Mouse (Mus musculus) thymus, postnatal 4 days (tissue): ENCODE results near the gene Tspyl3.

Experiments used
- DNase-seq: peaks from one replicate; pipeline ENCODE4 v3.0.0; 2021

Tspyl3 gene

DNA sequence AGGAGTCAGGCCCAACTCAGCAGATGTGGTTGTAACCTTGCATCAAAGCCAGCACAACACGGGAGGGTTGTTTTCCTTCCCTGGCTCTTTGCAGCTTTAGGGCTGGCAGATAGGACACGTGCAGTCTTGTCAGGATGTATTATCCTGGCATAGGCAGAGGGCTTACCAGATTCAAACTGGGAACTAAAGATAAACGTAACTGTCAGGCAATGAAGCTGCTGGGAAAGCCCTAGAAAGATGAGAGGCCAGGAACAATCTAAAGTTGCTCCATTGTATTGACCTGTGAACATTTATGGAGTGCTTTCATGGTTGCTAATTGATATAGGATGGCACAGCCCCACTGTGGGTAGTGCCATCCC, 333 bp upstream of the Tspyl3 start:
- DNase-seq, result no peak

DNA sequence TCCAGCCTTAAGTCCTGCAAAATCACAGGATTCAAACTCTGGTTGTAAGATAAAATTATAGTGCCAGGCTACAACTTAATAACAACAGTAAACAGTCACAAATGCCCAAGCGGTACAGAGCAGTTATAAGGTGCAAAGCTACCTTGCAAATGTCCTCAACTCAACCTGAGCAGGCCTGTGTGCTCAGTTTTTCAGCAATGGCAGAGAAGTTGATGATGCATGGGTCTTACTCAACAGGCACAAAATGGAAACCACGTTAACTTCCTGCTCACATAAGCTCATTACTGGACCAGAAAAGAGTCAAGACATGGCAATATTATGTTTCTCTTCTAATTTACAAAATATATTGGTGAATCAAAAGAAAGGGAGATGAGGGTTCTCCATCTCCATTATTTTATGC, 2.7 kb downstream of the Tspyl3 start:
- DNase-seq, result no peak

DNA sequence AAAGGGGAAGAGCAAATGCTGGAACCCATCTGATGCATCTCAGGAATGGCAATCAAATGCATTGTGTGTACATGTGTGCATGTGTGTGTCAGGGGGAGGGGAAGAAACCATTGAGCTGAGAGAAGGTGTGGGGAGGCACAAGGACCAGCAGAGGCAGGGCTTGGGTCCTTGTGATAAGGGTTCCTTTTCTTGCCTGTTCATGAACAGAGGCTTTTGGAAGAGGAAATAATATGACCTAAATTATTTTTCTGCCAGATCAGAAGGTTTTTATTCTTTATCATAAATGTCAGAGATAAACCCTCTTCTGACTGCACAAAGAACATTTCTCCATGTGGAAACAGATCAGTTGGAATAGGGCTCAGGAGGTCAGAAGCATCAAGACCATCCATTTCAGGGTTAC, 3.1 kb downstream of the Tspyl3 start:
- DNase-seq, result no peak

DNA sequence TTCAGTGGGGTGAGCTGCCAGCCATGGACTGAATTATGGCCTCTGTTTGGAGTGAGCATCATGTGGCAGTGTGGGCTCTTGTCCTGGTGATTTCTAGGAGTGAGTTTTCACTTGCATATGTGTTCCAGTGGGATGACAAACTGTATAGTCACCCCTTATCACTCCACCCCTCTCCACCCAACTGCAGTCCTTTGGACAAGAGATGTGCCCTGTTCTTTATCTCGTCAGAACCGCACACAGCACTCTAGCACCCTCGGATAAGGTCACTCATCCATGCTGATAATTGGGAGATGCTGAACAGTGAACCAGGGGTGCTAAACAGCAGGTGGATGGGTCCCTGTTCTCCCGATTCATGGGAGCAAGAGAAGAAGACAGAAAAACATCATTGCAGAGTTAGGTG, 3.6 kb downstream of the Tspyl3 start:
- no peak for DNase-seq

DNA sequence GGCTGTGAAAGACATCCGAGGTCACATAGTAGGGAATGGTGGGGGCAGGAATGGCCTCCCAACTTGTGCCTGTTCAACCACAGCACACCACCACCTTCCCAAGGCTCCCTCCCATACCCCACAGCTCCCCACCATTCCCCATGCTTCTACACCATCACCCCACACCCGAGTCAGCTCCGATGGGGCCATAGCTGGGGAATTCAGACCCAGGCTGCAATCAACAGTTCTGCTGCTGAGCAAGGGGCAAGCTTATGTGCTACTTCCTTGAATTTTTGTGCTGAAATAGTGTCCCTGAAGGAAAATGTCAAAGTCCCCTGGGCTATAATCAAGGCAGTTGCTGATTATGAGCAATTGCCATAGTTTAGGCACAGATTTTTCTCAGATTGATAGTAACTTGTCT, 6.7 kb downstream of the Tspyl3 start:
- DNase-seq, result no peak

DNA sequence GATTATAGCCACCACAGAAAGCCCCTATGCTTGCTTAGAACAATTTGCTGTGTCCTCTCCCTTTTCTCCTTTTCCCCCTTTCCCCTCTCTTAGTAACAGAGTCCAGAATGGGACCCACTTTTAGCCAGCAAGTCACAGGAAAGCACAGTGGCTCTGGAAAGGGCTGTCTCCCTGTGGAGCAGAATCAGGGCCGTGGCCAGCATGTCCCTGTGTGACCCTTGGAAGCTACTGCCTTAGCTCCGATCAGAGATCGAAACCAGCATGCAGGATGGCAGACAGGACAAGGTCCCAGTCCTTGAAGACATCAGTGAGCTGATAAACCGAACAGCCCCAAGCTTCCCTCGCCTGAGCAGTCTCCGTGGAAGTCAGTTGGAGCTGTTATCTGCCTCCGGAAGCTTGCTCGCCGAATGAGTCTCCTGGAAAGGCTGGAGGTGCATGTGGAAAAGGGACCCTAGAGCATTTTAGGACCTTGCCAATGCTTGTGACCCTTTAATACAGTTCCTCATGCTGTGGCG, 7.4 kb downstream of the Tspyl3 start:
- no peak for DNase-seq

DNA sequence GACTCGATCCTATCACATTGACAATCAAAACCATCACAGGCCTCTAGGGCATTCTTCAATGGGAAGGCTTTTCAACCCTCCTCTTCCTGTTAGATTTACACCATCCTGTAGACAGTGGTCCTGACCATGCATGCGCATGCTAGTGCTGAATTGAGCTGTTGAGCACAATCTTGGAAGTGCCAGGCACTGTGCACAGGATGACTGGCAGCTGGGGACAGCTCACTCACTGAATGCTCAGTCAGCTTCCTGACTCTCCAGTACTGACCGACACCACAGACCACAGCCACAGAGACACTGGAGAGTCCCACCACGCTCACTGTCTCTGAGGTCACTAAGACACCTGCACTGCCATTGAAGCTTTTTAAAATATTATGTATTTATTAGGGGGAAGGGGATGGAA, 9.8 kb downstream of the Tspyl3 start:
- no peak for DNase-seq

DNA sequence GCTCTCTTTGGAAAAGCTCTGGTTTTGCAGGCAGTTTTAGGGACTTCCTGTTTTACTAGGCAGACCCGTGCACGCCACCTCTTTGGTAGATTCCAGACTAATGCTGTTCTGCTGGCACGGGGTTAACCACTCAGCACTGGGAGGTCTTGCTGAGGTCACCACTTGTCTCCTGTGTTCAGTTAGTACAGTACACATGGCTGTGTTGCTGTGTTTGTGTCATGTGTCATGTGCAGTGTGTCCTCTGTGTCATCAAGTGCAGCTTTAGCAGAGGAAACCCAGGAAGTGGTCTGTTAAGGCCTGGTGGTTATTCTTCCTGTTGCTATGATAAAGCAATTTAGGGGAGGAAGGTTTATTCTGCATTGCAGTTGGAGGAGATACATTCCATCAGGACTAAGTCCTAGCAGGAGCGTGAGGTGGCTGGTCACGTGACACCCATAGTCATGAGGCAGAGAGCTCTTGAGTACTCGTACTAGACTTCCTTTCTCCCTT, 10.4 kb downstream of the Tspyl3 start:
- peak; percentile 50 for DNase-seq

DNA sequence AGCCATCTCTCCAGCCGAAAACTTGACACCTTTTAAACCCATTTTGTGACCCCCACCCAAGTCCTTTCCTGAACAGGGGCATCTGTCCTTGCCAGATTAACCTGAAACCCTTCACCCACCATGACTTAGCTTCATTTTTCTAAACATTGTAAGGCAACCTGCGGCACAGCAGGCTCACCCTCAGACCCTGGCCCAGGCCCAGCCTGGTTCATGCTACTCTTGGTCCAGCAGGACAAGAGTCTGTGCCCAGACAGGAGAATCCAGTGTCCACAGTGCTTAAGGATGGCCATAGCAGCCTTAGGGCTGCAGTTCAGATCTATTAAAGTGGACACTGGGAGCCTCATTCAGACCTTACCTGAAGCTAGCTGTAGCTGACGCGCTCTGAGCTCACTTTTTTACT, 11.9 kb downstream of the Tspyl3 start:
- no peak for DNase-seq

DNA sequence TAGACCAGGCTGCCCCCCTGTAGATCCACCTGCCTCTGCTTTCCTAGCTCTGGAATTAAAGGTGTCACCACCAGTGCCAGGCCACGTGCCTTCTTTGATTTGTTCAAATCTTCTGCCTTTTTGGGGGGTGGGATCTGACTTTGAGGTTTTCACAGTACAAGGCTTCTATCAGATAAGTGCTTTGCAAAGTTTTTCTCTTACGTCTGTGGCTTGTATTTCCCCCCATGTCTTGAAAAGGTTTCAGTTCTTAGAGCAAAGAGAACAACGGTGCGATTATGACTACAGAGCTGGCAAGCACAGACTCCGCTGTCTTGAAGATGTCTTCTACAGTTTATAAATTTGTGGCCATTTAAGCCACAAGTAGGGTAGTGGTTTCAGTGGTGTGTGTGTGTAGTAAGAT, 13.8 kb downstream of the Tspyl3 start:
- no peak for DNase-seq

DNA sequence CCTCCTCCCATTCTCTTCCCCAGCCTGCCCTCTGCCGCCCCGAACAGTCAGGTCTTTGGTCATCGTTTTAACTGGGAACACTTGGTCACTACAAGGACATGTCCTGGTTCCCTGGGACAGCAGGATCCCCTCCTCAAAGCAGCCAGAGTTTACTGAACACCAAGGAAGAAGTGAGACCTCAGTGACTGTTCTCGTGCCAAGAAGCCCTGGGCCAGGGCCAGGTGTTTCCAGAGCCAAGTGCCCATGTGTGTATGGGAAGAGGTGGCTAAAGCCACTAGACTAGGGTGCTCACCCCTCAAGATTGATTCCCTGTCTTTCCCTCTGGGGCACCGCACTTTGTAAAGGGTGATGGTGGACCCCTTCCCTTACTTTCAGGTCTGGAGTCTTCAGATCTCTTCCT, 16.0 kb downstream of the Tspyl3 start:
- DNase-seq, result no peak

DNA sequence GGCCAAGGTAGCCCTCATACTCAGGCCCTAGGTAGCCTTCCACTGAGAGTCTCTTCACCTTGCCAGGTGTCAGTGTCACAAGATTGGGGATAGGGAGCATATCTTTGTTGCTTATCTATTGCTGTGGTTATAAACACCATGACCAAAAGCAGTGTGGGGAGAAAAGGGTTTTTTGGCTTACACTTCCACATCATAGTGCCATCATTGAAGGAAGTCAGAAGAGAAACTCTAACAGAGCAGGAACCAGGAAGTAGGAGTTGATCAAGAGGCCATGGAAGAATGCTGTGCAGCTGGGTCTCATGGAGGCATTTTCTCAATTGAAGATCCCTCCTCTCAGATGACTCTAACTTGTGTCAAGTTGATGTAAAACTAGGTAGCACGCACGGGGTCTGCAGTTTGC, 17.1 kb downstream of the Tspyl3 start:
- DNase-seq, result no peak

DNA sequence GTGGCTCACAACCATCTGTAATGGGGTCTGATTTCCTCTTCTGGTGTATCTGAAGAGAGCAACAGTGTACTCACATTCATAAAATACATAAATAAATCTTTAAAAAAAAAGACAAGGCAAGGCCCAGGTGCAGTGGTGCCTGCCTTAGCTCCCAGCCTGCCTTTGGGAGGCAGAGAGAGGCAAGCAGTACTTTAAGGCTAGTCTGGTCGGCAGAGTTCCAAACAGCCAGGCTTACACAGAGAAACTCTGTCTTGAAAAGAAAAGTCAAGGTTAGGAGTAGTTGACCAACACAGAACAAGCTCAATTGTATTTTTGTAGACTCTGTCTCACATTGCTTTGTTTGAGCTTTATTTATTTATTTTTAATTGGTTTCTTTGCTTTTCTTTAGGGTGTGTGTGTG, 22.5 kb downstream of the Tspyl3 start:
- DNase-seq, result no peak

DNA sequence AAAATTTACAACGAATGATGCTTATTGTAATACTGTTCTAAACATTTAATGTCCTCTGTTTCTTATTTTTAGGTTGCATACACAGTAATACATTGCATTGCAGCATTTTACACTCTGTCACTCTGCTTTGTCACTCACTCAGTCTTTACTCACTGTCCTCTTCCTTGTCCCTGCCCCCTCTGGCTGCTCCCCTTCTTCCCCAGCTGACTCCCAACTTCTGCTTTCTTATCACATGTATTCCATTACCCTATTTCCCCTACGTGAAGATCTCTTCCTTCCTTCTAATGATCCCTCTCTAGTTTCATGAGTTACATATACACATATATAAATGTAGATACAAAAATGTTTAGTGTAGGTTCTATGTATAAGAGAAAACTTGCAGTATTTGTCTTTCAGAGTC, 26.1 kb downstream of the Tspyl3 start:
- no peak for DNase-seq

DNA sequence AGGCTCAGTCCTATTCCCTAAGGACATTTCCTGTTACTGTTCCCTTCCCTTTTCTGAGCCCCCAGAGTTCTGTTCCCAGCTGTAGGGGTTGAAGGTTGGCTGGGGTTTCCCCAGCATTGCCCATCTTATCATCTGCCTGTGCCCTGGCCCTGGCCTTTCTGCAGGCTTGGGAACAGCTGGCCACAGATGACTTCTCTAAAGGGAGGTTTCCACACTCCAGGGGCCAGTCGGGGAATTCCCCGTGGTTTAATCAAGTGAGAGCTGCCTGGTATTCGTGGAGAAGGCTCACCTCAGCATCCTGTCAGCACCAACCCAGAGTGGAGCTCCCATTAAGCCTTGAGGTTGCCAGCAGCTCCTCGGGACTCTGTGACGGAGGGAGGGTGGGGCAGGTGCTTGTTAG, 26.8 kb downstream of the Tspyl3 start:
- DNase-seq, result no peak

DNA sequence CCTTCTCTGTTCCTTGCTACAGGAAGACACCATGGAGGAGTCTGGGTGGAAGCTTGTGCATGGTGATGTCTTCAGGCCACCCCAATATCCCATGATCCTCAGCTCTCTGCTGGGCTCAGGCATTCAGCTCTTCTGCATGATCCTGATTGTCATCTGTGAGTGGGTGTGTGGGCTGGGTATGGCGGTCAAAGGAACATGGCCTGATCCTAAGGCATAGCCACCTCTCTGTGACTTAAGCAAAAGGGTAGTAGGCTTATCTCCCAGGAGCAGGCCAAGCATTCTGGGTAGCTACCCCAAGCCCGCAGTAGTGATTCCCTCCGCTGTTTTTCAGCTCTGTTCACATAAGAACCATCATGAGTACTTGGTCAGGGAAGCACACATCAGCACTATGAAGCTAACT, 31.0 kb downstream of the Tspyl3 start:
- DNase-seq, result no peak

DNA sequence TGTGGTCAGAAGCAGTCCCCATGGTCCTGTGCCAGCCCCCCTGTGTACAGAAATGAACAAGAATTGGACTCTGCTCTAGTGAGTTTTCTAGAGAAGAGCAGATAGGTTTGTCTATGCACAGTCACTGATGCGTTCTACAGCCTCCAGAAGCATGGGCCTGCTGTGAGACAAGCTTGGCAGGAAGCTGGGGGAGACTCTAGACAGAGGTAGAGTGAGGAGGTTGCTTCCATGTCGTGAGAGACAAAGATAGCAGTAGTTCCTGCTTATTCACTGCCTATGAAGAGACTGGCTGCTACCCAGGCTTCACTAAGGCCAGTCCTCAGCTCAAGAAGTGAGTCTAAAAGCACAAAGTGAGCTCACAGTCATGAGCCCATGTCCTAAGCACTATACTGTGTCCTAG, 34.0 kb downstream of the Tspyl3 start:
- DNase-seq, result no peak

DNA sequence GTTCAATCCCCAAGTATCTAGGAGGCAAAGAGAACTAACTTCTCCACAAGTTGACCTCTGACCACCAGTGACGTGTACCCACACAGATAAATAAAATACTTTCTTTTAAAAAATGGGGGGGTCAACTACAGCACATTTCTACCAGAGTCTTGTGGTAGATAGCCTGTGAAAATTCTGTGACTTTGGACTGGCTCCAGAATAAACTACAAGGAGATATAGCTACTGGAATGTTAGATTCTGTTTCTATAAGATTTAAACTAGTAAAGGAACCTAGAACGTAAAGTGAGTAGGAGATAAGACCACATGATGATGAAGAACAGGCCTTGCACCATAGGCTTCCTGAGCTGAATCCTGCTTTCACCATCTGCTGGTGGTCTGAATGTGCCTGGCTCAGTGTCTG, 37.4 kb downstream of the Tspyl3 start:
- DNase-seq, result no peak

DNA sequence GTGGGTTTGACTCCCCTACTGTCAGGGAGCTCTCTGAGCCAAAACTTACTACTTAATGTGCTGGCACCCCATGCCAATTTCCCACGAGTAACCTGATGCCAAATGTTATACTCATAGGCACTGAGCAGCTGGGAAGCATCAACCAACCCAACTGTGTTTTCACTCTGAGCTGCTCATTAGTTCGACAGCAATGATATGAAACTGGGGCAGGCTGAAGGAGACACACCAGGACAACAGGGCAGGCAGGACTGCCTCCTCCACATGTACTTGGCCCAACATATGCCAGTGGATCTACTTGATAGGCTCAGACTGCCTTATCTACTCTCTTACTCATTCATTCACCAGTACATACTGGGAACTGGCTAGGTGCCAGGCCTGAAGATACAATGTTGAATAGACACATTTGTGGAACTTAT, 39.1 kb downstream of the Tspyl3 start:
- no peak for DNase-seq

DNA sequence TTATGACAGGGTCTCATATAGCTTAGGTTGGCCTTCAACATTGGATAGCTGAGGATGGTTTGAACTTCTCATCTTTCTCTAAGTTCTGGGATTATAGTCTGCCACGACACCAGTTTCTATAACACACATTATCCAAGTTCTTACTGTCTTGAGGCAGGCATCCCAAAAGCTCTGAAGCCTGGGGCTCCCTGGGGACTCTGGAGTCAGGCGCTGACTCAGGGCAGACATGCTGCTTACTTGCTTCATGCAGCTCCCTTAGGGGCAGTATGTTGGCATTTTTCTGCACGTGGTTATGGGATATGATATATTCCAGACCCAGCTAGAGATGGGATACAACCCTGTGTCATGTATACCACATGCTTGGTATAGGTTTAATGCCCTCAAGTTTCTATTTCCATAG, 45.3 kb downstream of the Tspyl3 start:
- no peak for DNase-seq

DNA sequence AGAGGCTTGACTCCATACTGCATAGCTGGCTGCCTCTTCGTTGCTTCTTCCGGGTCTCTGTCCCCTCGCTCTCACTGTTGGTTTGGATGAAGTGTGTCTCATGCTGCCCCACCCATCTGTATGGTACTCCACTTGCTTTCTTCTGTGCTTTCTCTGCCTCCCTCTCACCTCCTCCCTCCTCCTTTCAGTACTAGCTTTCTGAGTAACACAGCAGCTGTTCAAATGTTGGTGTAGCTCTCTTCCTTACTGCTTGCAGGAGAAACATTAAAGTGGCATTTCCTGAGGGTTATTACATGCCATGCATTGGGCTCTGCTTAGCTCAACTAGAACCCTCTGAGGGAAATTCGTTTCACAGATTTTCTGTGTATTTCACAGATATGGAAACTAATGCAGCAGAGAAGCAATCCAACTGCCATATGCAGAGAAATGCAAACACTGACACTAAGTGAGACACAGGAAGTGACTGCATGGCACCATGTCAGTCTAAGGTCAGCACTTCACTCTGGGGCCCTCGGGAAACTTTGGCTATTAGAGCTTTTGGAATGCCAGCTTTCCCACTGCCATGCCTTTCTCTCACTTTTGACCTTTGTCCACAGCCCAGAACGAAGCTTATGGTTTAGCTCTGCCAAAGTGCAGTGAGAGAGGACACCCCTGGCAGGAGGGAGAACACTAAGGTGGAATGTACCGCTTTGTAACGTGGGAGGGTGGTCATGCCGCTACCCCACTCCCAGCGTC, 45.9 kb downstream of the Tspyl3 start:
- no peak for DNase-seq

DNA sequence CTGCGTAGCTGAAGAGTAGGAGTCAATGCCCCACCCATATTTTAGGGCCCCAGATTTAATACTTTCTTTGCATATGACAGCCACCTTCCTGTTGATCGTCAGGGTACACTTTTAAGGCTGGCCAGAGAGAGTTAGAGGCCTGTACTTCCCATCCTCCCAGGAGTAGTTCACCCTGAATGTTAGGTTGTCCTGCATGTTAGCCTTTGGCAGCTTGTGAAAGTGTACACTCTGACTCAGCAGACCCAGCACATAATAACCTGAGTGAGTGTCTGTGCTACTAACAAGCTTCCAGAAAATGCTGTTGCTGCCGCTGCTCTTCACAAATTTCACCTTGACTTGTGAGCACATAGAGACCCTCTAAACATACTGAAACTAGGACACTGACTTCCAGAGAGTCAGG, 48.1 kb downstream of the Tspyl3 start:
- DNase-seq, result no peak

DNA sequence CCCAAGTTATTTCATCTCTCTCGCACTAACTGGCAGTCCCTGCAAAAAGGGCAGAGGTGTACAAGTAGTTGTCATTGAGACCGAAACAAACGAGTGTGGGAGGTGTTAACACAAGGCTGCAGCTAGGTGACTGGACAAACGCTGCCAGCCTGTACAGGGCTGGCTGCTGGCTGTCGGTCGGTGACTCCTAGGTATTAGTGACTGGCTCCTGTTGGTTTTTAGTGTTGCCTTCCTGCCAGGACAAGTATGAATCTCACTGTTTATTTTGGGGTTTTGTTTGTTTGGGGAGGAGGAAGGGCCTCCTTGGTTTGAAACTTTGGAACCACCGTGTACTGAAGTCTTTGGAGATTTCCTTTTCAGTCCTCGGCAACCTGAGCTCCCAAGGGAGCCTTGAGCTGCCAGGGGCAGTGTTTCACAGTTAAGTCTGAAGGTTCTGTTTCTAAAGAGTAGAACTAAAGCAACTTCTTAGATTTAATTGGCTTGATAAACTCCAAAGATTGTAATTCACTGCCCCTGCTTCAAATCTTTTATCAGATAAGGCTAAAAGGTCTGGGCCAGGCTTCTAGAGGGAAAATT, 49.2 kb downstream of the Tspyl3 start:
- no peak for DNase-seq
